In genomic region chr6:47354515-47354914, GRCm38 (mm10) we compare ENCODE assay signal across 20 mouse cellular contexts.
"Had no signal": no experiment of that assay in that cellular context is flagged by ENCODE, and none has a peak within 500 bp of the region (broad histone marks: within the 10 kb centered on the region; RNA-seq: fewer than 3 reads in every experiment).

No protein-coding gene starts in this region.

- ATAC-seq: midbrain, embryonic 16.5 days had no signal

- H3K4me1 ChIP-seq: midbrain, embryonic 10.5 days; midbrain, embryonic 12.5 days; neural tube, embryonic 13.5 days; neural tube, embryonic 15.5 days had no signal

- H3K36me3 ChIP-seq: midbrain, embryonic 10.5 days; midbrain, embryonic 12.5 days; neural tube, embryonic 13.5 days; neural tube, embryonic 15.5 days; stomach, embryonic 15.5 days had no signal

- H3K27me3 ChIP-seq: midbrain, embryonic 12.5 days; neural tube, embryonic 13.5 days; neural tube, embryonic 15.5 days; stomach, embryonic 15.5 days had no signal

- H3K27ac ChIP-seq: liver, embryonic 14.5 days; midbrain, embryonic 10.5 days; midbrain, embryonic 12.5 days; neural tube, embryonic 13.5 days; neural tube, embryonic 15.5 days; stomach, embryonic 15.5 days had no signal

- H3K4me3 ChIP-seq: midbrain, embryonic 10.5 days; midbrain, embryonic 12.5 days; myocyte; neural tube, embryonic 13.5 days; neural tube, embryonic 15.5 days; stomach, embryonic 15.5 days had no signal

- H3K9ac ChIP-seq: liver, embryonic 14.5 days; lung, embryonic 14.5 days; midbrain, embryonic 12.5 days; neural tube, embryonic 13.5 days; neural tube, embryonic 15.5 days; stomach, embryonic 15.5 days had no signal

- H3K4me2 ChIP-seq: lung, embryonic 14.5 days; midbrain, embryonic 12.5 days; neural tube, embryonic 13.5 days; neural tube, embryonic 15.5 days; stomach, embryonic 15.5 days had no signal

- DNase-seq: lung, adult 18-20 months; lung, embryonic 14.5 days; lung, postnatal 10 days; lung, postnatal 4 days; midbrain, embryonic 14.5 days; retina, postnatal 1 day; right cerebral cortex, adult 18-20 months; right cerebral cortex, postnatal 25 days; right cerebral cortex, postnatal 4 days; thymus, adult 18-20 months; thymus, postnatal 25 days; thymus, postnatal 4 days had no signal

- H3K9me3 ChIP-seq: midbrain, embryonic 10.5 days; neural tube, embryonic 13.5 days; neural tube, embryonic 15.5 days; stomach, embryonic 15.5 days had no signal
